Mouse (Mus musculus) ES-CJ7 (cell line): ENCODE measurements at regions not wholly inside any gene's neighbourhood (a gene's known extent, or its start where the extent isn't known, plus 50 kb on each side); places are given as distances from the start of the nearest gene placed in this dataset.
A peak's percentile ranks its signal among the peaks of the same experiment; 100 is the strongest.

Experiments used
- DNase-seq: peaks from one replicate; pipeline ENCODE4 v3.0.0; 2011; ENCODE audit warnings: low read depth, low spot score

DNA sequence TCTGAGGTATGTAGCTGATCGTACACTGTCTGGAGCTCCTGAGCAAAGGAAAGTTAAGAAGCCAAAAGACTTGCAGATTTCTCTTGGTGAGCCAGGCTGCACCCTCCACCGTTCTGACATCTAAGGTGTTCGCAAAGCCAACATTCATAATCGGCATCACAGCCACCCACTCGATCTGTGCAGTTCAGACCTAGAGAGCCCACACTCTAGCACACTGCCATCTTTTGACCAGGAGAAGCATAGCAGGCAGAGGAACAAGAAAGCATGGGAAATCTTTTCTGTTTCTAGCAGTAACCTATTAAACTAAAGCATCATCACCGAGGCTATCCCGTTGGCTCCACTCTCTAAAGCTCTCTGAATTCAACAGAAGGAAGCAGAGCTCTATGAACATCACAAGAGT lies 59.2 kb downstream of the Areg start:
- peak; percentile 30 for DNase-seq

DNA sequence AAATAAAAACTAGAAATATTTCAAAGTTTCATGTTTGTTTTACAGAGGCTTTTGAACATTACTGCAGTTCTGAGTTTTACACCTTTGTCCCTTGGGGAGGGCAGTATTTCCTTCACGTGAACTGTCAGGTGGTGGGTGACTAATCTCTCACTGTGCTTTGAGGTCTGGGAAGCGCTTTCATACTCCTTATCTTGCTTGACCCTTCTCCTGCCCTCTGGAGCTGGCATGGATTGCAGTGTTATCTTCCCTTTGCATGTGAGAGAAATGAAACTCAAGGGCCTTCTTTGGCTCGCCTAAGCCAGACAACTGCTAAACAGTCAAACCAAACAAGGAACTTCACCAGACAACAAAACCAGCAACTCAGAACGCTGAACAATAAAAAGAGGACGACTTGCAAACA lies 61.0 kb downstream of the Areg start:
- DNase-seq: no peak

GRCm38 (mm10) chr5:91204225-91205005 lies 65.0 kb downstream of the Areg start:
- no peak for DNase-seq

DNA sequence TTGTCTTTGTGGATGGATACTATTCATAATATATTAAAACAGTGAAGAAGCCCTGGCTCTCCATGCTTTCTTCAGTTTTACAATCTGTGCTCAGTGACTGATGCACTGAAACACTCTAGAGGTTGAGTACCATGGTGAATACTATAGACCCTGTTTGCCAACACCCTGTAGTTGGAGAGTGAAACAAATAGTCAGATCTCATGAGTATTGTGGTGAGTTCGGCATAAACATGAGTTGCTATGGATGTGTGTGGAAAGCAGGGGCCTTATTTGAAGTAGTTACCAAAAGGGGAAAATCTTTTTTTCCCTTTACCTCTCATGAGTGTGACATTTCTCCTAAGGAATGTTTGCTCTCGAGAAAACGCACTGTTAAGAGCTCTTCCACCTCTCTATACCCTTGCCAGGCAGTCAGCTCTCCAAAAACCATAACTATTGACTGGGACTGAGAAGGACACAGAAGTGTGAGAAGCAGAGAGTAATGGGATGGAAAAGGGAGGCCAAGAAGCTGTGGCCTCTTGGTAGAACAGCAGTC lies 66.0 kb downstream of the Areg start:
- DNase-seq: no peak

DNA sequence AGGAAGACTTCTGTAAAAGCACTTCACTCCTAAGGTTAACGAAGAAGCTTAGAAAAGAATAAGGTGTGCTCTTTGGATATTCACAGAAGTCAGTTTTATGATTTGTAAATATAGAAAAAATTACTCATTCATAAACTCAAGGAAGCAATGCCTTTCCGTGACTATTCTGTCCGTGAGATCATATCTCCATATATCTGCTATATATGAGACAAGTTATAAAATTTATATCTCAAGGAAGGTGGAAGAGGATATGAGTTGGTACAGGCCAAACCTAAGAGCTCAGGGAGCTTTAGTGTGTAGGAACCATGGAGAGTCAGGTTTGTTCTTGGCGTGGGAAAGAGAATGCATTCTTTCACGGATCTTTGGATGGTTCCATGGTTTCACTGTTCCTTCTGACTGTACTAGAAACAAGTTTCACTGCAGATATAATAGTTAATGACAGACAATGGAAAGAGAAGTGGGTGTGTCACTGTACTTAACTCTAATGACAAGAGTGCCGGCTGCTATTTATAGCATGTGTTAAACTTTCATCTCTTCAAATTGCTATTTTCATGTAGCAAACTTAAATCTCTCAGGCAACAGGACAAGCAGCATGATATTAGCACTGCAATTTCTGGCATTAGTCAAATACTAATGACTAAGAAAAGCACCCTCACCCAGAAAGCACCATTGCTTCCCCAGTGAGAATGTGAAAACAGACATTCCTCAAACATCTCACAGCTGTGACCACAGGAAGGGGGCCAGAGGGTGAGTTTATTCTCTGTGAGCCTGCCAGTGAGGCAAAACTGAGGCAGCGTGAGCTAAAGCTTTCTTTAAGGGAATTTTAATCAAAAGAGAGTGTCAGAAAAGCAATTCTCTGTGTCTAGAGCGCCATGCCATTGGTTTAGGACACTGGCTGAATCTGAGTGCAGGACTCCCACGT lies 67.4 kb downstream of the Areg start:
- DNase-seq: no peak

DNA sequence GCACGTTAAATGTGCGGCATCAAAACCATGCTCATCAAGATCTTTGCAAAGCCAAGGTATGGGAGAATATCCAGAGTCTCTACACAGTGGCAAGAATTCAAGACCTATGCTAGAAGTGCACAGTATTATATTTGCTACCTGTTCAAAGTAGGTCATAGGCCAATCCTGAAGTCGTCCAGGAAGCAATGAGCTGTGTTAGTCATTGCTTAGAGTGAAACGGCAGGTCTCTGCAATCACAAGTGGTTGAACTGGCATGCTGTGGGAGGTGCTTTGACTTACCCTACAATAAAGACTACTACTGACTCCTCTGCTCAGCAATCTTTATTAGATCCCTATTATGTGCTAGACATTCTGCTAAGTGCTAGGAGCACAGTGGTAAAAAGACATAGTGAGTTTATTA lies 80.8 kb downstream of the Areg start:
- no peak for DNase-seq

- DNase-seq: no peak
Observed at GRCm38 (mm10) chr5:91241656-91242055, 102.3 kb downstream of the Areg start.

DNA sequence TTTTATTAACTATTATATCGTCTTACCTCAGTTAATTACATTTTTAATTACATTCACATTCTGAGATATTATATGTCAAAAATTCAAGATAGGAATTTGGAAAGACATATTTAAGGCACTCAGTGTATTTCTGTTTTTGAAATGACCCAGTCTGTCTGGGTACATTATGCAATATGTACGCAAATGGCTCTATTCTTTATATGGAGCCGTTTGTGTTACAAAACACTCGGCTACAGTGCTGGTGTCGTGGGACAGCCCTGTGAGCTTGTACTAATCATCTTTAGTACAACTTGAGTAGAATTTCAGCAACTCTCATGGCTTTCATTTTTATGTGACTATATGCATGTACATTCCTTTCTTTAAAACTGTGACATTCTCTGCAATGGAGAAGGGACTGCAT lies 108.0 kb downstream of the Areg start:
- no peak for DNase-seq

GRCm38 (mm10) chr5:91261895-91262294 lies 122.5 kb downstream of the Areg start:
- no peak for DNase-seq

DNA sequence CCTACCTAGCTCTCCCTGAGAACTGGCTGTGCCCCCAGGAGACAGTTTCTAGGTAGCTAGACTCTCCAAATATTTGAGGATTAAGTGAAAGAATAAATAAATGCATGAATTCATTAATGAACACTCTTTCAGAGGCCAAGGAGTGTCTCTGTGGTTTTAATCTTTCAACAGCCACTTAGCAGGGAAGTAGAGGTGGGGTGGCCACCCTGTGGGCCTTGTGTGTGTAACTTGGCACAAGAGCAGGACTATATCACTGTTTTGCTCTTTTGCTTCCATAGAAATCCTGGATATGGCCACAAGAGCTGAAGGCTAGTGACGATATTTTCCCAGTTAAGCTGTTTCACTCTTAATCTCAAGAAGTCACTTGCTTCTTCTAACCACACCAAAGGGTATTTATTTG lies 123.1 kb downstream of the Areg start:
- no peak for DNase-seq

DNA sequence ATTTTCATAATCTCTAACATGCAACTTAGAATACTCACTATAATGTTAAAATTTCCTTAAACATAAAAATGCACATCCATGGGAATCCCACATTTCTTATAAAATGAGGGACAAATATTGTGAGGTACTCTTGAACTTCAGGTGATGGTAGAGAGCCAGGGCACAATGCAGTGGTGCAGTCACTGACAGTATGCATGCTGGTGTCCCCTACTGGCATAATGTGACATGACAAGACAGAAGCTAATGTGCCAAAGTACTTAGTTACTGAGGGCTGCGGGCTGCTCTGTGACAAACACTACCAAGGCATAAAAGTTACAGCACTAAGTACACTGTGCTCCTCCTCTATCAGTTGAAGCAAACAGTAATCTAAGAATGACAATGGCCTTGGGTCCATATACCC lies 131.3 kb downstream of the Areg start:
- DNase-seq: peak; percentile 10

DNA sequence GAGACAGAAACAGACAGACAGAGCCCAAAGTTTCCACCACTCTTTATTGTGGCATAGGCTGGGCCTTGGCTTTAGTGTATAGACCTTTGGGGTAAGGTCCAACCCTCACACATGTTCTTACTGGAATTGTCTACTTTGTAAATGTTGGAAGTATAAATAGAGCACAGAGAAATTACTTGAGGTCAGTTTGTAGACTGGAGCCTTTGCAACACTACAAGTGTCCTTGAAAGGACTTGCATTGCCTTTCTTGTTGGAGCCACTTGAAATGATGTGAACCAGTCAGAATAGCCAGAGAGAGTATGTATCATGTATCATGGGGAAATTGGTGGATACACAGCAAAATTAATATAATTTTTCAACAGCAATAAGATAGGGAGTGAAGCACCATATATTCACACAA lies 131.4 kb downstream of the Btc start:
- DNase-seq: no peak

DNA sequence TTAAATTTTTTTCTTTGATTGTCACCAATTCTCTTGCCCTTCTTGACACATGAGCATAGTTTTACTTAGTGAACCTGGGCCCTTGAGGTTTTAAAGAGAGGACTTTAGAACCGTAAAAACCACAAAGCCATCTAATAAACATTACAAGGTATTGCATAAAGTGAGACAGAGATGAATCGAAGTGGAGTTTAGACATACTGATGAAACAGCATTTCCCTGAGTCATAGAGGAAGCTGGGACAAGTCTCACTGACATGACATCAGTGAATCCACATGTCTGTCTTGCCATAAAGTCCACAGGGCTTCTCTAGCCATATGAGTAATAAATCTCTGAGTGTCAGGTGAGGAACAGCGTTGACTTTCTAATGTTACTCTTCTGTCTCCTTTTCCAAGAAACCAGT lies 128.4 kb downstream of the Btc start:
- no peak for DNase-seq

GRCm38 (mm10) chr5:91278466-91278865 lies 124.3 kb downstream of the Btc start:
- no peak for DNase-seq

- no peak for DNase-seq
Observed at GRCm38 (mm10) chr5:91279464-91279863, 123.3 kb downstream of the Btc start.

DNA sequence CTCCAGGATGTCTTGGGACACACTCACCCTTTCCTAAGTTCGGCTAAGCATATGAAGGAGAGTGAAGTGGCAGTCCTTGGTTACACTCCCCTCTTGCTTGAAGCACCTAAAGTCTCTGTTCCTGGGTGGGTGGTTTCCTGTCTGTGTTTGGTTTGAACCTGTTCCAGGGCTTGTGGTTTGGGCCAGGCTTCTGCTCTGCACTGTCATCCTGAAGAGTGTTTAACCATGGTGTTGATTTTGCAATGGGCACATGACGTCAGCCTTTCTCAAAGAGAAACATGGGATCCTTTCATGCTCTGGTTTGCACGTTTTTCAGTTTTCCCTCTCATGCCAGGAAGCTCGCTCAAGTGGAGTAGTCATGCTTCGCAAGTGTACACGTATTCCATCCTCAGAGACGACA lies 119.8 kb downstream of the Btc start:
- DNase-seq: no peak

DNA sequence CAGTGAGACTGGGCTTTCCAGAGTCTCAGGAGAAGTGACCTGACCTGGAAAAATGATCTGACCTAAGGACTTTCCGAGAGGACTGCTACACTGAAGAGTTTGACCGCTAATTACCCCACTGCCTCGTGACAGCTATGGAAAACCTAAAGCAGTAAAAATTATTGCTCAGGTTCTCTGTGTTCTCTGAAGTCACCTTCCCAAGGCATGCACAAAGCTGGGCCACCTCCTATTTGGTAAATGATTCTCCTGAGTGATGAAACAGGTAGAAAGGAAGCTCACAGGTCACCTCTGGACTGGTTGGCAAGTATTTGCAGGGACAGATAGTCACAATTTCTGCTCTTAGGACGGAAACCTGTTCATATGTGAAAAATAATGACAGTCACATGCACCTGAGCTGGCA lies 109.7 kb downstream of the Btc start:
- DNase-seq: no peak

GRCm38 (mm10) chr5:91294957-91295356 lies 107.8 kb downstream of the Btc start:
- no peak for DNase-seq

GRCm38 (mm10) chr5:91297068-91297467 lies 105.7 kb downstream of the Btc start:
- no peak for DNase-seq

DNA sequence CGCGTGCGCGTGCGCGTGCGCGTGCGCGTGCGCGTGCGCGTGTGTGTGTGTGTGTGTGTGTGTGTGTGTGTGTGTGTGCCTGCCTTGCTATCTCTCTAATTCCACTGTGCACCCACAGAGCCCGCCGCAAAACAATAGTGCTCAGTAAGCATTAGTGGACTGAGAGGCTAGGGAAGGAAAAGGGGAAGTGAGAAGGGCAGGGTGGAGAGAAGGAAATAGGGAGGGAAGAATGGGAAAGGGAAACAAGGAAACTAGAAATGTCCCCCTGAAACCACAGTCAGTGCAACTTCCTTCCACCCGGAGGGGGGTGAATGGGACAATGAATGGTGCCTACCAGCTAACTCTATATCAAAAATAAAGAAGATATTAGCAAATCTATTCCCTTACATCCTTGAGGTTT lies 100.7 kb downstream of the Btc start:
- no peak for DNase-seq

DNA sequence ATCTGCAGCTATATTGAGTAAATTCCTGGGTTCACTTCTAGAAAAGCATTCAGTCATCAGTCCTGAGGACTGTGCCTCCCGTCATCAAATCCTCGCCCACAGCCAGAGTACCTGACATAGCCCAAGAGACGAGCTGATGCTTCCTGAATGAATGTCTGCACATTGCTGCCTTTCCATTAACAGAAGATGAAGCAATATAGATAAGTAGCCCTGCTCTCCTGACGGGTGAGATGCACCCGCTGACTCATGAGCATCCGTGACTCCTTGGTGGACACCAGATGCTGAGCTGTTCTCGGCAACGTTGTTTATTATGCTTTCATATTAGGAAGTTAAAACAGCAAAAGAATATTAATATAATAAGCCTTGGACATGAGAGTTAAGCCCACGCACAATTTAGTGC lies 99.9 kb downstream of the Btc start:
- DNase-seq: no peak

- peak; percentile 38 for DNase-seq
Observed at GRCm38 (mm10) chr5:91303702-91304101, 99.1 kb downstream of the Btc start.

DNA sequence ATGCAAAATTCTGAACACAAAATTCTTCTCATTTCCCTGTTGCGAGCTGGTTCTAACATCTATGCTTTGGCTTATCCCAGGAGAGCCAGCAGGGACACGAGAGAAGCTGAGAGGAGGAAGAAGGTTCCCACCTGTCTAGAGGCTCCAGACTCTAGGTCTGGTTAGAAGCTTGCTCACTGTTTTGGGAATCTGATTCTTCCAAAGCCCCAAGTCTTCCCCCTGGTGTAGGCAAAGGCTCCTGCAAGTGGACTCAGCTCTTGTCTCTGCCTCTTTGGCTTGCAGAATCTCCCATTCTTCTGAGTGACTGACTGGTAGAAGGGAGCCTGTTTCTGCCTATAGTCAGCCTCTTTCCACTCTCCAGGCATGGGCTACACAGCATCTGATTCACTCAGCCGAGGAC lies 95.8 kb downstream of the Btc start:
- DNase-seq: no peak
